Mouse (Mus musculus) bone marrow macrophage, adult 2 months (primary cell): ENCODE measurements at regions not wholly inside any gene's neighbourhood (a gene's known extent, or its start where the extent isn't known, plus 50 kb on each side); places are given as distances from the start of the nearest gene placed in this dataset.

Source experiments
- H3K27ac ChIP-seq: 2 replicates; pipeline ENCODE4 v1.5.1; 2012; ENCODE audit warnings: low read depth, low read length; ENCODE audit not compliant: insufficient read depth
- H3K4me1 ChIP-seq: 2 replicates; pipeline ENCODE4 v1.6.1; 2012; ENCODE audit warnings: low read length; ENCODE audit not compliant: control insufficient read depth, insufficient read depth
- H3K4me3 ChIP-seq: 2 replicates; pipeline ENCODE4 v1.5.1; 2012; ENCODE audit warnings: mild to moderate bottlenecking, low read length, moderate library complexity; ENCODE audit not compliant: insufficient read depth
- CTCF ChIP-seq: IDR thresholded peaks from 2 replicates; pipeline ENCODE4 v1.5.1; 2012; ENCODE audit warnings: low read depth, mild to moderate bottlenecking, low read length, moderate library complexity
- POLR2A ChIP-seq: IDR thresholded peaks from 2 replicates; pipeline ENCODE4 v1.6.1; 2012; ENCODE audit warnings: mild to moderate bottlenecking, low read depth, low read length, borderline replicate concordance

GRCm38 (mm10) chr4:8921477-8922385 is 682.9 kb upstream of the Car8 start:
- TF ChIP-seq CTCF (no peak), POLR2A (no peak)
- Histone ChIP-seq H3K4me3 (no peak overlapping the region), H3K4me1 (peaks cover 12% of the 10 kb centered on the region), H3K27ac (no peak overlapping the region)

- Histone ChIP-seq H3K27ac (no peak overlapping the region), H3K4me3 (no peak overlapping the region), H3K4me1 (peaks cover 18% of the 10 kb centered on the region)
- TF ChIP-seq POLR2A, result no peak
- TF ChIP-seq CTCF, result no peak
Observed at GRCm38 (mm10) chr4:8920306-8920705, 681.5 kb upstream of the Car8 start.

GRCm38 (mm10) chr4:8919366-8919984 is 680.6 kb upstream of the Car8 start:
- Histone ChIP-seq H3K4me3 (no peak overlapping the region), H3K27ac (no peak overlapping the region), H3K4me1 (peaks cover 26% of the 10 kb centered on the region)
- TF ChIP-seq CTCF (no peak), POLR2A (no peak)
